Mouse (Mus musculus) testis, postnatal 10 days (tissue): ENCODE data around the gene Rps26.
A peak's percentile ranks its signal among the peaks of the same experiment; 100 is the strongest.
"Not testable (repeated sequence)": the region's sequence is repeated elsewhere in the genome, so short reads cannot be mapped to it uniquely, and the experiment has no call there.

Experiments
- DNase-seq: peaks from one replicate; pipeline ENCODE4 v3.0.0; 2021; ENCODE audit warnings: low spot score

Gene Rps26

DNA sequence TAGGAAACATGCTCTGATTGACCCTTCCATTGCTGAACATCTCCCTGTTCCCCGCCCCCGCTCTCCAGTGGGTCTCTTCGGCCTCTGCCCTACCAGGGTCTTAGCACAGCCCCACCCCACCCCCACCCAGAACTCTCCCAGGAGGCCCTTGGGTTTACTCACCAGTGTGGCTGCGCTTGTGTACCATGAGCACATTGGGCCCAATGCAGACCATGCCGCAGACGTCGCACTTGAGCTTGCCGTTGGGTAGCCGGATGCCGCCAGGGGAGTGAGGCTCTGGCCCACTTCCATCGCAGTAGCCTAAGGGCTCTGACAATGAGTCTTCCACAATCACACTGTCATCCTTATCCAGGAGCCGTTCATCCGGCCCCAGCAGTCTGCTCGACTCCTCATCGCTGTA, 14.3 kb upstream of the Rps26 start:
- no peak for DNase-seq

DNA sequence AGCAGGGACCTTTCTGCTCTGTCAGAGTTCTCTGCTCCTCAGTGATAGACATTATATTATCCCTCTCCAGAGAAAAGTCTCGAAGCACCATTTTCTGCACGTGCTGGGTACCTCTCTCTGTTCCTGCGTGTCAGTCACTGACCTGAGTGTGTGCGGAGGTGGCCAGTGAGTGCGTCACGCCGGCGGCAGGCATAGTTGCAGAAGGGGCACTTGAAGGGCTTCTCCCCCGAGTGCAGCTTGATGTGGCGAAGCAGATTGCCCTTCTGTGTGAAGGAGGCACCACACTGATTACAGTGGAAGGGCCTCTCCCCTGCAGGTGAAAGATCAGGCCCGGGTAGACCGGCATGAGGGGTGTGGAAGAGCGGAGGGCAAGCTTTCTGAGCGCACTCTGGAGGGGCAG, 13.5 kb upstream of the Rps26 start:
- DNase-seq = no peak

DNA sequence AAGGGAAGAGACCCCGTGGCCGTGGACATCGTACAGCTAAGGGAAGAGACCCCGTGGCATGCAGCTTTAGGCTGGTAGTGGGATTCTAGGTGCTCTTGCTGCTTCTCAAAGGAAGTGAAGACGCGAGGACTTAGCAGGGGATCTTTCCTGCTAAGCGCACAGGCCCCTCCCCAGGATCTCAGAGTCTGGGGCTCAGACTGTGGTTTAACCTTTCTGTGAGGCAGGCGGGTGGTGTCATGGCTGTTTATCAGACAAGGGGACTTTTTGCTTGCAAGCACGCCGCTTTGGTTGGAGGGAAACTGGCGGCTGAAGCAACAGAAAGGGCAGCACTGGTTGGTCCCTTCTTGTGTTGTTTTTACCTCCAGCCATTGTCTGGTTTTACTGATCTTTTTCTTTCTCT, 10.5 kb upstream of the Rps26 start:
- DNase-seq = no peak

DNA sequence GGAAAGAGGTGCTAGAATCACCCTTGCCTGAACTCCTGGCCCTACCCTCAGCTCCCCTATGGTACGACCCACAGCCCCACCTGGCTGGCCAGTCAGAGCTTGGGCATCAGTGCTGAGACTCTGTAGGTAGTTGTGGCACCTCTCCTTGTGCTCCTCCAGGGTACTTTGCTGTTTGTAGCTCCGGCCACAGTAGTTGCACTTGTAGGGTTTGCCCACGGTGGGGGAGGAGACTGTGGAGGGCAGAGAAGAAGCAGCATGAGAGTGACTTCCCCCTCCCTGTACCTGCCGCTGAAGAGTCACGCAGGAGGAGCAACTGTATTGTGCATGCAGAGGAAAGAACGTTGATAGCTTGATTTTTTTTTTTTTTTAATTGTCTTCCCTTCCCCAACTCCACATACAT, 10.0 kb upstream of the Rps26 start:
- DNase-seq = no peak

DNA sequence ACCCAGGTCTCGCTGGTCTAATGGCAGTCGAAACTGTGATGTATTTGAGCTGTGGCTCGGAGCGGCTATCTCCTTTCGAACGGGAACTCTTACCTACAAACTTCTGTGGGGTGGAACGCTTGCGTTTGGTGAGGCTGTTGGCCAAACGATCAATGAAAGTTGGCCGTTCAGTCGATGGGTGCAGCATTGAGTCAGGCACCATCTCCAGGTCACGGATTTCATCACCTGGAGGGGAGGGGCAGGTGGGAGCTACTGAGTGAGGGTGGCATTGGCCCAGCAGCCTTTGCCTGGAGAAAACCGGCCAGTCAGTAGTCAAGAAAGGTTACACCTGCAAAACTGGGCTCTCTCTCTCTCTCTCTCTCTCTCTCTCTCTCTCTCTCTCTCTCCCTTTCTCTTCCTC, 9.2 kb upstream of the Rps26 start:
- no peak for DNase-seq

DNA sequence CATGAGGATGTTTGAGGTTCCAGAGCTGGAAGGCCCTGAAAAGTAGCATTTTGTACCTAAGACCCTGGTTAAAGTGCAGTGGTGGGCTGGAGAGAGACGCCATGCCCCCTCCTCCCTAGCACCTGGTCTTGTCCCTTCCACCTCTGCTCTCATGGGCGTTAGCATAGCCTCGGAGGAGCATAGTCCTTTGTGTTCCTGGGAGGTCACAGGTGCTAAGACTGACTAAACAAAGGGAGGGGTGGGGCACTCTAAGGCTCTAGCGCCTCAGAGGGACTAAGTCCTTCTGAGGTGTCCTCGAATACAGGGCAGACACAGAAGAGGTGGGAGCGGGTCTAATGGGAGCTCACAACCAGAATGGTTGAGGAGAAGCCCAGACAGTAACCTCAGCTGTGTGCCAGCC, 5.0 kb upstream of the Rps26 start:
- no peak for DNase-seq

DNA sequence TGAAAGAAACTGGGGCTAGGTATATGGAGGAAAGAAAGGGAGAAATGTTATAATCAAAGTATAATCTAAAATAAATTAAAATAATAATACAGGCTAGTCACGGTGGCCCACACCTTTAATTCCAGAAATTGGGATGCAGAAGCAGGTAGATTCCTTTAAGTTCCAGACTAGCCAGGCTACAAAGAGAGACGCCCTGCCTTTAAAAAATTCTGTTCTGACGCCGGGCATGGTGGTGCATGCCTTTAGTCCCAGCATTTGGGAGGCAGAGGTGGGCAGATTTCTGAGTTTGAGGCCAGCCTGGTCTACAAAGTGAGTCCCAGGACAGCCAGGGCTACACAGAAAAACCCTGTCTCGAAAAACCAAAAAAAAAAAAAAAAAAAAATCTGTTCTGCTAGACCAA, 3.8 kb upstream of the Rps26 start:
- not testable (repeated sequence) for DNase-seq

DNA sequence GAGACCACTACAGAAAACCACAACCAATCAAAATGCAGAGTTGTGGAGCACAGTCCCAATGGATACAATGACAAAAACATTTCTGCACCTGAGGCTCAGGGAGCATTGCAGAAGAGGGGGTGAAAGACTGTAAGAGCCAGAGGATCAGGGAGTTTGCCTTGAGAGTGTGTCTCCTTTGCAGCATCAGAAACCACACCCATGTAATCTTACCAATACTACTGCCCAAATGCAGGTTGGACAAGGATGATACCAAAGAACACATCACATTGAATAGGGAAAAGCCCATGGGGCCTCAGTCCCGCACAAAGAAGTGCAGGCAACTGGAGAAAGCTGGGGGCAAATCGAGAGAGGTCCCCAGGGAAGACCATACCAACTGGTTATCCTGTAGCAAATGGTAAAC, 3.2 kb upstream of the Rps26 start:
- no peak for DNase-seq

DNA sequence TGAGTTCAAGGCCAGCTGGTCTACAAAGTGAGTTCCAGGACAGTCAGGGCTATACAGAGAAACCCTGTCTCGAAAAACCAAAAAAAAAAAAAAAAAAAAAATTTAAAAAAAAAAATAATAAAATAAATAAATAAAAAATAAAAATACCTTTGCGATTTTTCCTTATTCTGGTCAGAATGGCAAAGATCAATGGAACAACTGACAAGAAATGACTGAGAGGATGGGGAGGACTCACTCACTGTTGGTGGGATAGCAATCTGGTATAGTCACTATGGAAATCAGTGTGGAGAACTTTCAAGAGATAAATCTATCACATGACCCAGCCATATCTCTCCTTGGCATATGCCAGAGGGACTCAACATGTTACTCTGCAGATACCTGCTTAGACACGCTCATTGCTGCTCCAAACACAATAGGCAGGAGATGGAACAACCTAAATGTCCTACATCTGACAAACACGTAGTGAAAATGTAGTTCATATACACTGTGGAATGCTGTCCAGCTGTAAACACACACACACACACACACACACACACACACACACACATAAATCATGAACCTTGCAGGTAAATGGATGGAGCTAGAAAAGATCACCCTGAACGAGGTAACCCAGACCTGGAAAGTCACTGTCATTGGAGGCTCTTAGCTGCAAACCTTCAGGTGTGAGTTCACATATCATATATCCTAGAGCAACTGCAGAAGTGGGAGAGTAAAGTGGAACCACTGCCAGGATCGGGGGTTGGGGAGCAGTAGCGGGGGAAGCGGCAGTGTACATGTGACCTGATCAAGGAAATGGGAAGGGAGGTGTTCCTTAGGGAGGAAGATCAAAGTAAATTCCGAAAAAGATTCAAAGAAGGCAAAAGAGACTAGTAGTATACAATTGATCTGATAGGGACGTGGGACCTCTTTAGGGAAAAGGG, 1.1 kb upstream of the Rps26 start:
- DNase-seq = no peak

DNA sequence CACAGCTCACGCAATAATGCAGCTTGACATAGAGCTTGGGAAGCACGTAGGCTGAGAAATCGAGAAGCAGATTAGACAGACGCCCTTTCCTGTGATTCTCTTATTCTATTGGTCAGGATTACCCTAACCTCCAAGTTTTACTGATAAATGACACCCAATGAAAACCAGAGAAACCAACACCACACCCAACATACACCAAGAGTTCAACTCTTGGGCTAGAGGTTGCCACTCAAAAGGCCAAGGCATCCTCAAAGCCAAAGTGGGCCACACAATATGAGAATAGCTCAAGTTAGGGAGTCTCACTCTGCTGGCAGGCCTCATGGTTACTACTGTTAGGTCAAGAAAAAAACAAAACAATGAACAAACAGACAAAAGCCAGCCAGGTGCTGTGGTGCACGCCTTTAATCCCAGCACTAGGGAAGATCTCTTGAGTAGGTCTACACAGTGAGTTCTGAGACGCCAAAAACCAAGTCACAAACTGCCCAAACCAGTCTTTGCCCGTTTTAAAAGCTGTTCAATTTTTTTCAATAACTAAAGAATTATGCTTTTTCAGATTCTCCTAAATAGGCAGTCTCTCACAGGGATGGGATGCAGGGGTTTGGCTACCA, 1.2 kb downstream of the Rps26 start:
- DNase-seq = no peak

DNA sequence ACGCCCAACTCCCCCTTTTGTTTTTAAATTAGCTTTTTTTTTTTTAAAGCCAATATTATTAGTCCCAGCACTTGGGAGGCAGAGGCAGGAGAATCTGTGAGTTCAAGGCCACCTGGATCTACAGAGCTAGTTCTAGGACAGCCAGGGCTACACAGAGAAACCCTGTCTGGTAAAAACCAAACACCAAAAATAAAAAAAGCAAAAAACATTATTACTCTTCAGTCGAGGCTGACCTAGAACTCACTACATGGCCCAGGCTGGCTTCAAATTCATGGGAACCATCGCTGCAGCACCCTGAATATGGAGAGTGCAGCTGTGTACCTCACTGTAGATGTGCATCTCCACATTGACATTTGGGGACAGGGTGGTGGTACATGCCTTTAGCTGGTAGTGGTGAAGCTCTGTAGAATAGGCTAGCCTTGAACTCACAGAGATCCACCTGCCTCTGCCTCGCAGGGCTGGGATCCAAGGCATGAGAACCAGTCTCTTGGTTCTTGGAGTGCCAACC, 3.4 kb downstream of the Rps26 start:
- not testable (repeated sequence) for DNase-seq

DNA sequence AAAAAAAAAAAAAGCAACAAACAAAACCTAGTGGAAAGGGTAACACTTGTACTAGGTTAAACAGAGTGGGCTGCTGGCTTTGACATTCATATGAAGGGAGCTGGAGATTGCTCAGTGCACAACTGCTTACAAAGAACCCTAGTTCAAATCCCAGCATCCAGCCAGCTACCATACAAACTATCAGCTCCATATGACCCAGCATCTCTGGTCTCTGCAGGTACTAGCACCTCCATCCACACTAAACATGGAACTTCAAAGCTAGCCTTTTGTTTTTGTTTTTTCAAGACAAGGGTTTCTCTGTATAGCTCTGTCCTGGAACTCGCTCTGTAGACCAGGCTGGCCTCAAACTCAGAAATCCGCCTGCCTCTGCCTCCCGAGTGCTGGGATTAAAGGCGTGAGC, 3.8 kb downstream of the Rps26 start:
- no peak for DNase-seq

DNA sequence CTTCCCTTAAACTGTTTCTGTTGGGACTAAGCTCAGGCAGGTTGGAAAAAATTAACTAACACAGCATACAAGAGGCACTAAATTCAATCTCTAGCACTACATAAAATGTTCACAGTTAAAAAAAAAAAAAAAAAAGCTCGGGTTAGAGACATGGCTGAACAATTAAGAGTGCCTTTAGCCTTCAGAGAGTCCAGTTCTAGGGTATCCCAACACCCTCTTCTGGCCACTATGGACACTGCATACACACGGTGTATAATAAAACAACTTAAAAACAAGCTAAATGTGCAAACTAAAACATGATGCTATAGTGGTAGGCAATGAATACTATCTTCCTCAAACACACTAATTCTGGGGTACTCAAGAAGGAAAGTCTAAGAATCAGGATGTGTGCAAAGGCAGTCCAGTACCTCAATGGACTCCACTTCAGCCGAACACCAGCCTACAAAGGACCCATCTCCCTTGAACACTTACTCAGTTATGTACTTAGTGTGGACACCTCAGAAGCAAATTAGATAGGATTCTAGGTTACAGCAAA, 4.5 kb downstream of the Rps26 start:
- DNase-seq = no peak

DNA sequence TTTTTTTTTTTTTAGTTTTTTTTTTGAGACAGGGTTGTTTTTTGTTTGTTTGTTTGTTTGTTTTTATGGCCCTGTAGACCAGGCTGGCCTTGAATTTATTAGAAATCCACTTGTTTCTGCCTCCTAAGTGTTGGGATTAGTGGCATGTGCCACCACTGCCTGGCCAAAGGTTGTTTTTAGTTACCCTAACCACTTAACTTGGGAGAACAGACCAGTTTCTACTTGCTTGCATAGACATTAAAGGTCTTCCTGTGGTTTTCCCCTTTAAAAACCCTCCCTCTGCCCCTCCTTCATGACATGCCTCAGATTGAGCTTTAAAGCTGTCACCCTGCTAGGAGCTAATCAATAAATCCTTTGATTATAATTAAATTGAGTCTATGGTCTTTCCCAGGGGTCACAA, 6.3 kb downstream of the Rps26 start:
- DNase-seq = no peak

DNA sequence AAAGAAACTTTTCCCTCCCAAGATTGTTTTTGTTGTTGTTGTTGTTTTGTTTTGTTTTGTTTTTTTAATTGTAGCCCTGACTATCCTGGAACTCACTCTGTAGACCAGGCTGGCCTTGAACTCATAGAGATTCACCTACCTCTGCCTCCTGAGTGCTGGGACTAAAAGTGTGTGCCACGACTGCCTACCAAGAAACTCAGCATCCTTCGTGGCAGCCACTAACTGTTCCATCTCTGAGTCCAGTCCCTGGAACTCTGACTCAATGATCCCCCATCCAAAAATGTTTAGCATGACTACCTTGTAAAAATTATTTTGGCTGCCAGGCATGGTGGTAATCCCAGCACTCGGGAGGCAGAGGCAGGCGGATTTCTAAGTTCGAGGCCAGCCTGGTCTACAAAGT, 7.4 kb downstream of the Rps26 start:
- not testable (repeated sequence) for DNase-seq

DNA sequence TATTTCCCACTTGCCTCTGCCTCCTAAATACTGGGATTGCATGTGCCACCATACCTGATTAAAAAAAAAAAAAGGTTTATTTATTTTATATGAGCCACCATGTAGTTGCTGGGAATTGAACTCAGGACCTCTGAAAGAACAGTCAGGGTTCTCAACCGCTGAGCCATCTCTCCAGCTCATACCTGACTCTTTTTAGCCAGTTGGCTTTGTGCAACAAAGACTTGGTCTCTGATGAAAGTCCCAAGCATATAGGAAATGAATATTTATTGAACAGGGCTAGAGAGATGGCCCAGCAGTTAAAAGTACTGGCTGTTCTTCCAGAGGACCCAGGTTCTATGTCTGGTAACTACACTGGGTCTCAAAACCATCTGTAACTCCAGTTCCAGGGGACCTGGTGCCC, 8.0 kb downstream of the Rps26 start:
- no peak for DNase-seq

DNA sequence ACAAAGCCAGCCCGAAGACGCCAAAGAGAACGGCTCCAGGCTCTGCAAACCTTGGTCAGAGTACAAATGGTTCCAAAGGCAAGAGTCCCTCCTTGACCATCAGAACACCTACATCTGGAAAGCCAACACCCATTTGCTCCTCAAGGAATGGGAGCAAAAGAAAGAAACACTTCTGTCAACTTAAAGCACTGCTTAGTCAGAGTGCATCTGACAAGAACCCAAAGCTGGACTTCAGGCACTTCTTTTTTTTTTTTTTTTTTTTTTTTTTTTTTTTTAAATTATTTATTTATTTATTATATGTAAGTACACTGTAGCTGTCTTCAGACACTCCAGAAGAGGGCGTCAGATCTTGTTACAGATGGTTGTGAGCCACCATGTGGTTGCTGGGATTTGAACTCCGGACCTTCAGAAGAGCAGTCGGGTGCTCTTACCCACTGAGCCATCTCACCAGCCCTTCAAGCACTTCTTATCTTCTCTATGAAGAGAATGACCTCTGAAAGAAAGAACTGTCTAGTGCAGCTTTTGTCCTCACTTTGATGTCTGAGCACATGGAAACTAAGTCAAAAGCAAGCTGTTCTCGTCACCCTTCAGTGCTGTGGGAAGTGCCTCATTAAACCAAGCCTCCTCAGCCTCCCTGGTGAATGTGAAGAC, 10.6 kb downstream of the Rps26 start:
- DNase-seq = not testable (repeated sequence)

DNA sequence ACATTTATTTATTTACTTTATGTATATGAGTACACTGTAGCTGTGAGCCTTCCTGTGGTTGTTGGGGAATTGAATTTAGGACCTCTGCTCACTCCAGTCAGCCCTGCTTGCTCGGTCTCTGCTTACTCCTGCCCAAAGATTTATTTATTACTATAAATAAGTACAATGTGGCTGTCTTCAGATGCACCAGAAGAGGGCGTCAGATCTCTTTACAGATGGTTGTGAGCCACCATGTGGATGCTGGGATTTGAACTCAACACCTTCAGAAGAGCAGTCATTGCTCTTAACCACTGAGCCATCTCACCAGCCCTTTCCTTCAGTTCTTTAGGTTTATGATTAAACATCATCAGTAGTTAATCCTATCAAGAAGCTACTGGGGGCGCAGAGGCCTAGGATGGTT, 11.6 kb downstream of the Rps26 start:
- DNase-seq = no peak

DNA sequence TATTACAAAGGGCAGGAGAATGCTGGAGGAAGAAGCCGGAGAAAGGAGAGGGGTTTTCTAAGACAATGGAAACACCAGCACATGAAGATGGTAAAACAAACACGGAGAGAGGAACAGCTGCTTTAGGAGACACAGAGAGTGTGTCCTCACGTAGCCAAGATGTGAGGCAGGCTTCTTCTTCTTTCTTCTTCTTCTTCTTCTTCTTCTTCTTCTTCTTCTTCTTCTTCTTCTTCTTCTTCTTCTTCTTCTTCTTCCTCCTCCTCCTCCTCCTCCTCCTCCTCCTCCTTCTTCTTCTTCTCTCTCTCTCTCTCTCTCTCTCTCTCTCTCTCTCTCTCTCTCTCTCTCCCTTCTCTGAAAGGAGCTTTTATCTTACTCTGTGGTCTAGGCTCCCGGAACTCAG, 12.7 kb downstream of the Rps26 start:
- not testable (repeated sequence) for DNase-seq

DNA sequence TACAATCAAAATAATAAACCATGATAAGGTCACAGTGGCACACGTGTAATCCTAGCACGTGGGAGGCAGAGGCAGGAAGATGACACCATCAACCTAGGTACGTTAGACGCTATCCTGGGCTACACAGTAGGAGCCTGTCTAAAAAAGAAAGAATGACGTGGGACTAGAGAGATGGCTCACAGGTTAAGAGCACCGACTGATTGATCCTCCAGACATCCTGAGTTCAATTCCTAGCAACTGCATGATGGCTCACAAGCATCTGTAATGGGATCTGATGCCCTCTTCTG, 13.4 kb downstream of the Rps26 start:
- no peak for DNase-seq

DNA sequence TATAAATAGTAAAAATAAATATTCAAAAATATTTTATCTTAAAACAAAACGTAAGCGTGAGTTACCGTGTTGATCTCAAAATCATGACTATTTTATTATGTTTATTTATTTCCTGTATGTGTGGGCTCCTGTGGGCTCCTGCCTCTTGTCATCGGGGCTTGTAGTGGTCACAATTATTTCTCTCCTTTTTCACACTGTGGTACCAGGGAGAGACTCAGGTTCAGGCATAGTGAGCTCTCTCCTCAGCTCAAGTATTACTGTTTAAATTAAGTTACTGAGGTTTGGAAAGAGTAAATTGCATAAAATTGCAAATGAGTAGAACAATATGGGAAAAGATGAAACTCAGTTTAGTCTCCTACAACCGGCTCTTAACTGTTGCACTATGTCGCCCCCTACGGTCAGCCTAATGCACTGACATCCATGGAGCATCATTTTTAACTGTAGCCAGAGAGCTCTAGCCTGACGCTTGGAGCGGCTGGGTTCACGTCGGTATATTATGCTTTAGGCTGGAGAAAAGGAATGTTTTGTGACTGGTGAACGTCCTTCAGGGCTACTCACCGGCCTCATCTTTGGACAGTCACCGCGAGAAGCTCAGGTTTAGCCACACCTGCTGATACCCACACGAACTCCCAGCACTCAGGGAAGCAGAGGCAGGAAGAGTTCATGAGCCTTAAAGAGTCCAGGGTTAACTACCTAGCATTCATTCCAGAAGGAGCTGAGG, 14.0 kb downstream of the Rps26 start:
- DNase-seq = peak; percentile 87

DNA sequence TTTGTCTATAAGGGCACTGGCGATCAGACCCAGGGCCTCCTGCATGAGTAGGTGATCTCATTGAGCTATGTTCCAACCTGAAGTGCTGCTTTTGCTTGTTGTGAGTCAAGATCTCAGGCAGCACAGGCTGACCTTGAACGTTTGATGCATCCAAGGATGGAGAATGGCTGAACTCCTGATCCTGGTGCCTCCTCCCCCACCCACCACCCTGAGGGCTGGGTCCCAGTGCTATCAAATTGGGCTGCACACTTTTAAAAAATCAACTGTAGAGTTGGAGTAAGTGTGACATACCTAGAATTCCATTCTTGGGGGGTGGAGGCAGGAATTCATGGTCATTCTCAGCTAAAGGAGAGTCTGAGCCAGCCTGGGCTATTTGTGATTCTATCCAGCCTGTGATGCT, 20.1 kb downstream of the Rps26 start:
- DNase-seq = no peak
